Mouse (Mus musculus) leukemia stem cell, adult 10-12 weeks (primary cell): ENCODE results near the gene Txndc9. TPM values are rescaled to one million over a fixed set of nuclear protein-coding genes. Genes with fewer than 3 reads are reported as not detected.

Source experiments
- polyA plus RNA-seq: library from polyadenylated mRNA; stranded (reverse); fragments of >175 nt; gene quantifications from 2 replicates; pipeline ENCODE4 v1.2.3, GENCODE M21; 2012; ENCODE audit warnings: low replicate concordance

Txndc9 gene
- polyA plus RNA-seq = 0.23 and 2.7 TPM in 2 replicates

GRCm38 (mm10) chr1:37997867-37998266, at the start of gene Txndc9, which contains the start of gene Eif5b:
Txndc9 (minus strand) TSS chr1:37997893.
Eif5b (plus strand) TSS chr1:37998010.

DNA sequence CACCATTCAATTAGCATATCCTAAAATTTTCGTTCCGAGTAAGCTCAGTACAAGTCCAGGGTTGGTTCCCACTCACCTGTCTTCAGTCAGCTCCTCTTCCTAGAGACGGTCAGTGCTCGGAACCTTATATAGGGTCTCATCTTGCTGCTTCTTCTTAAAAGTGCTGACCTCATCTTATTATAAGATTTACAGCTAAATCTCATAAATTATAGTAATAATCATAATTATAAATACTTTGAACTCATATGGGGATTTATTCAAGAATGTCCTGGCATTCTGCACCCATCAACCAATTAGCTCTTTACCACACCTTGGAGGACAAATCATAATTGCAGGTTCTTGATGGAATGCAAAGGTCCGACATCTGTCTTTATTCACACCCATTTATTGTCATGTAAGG, 40.0 kb downstream of the Txndc9 start, which contains the start of gene Lyg1:
Gene Lyg1 (minus strand): TSS at position 101 of the 400 bp plus-strand sequence.

Other genes with a start within 250 kb of the Txndc9 start
- 0.06 and 0.26 TPM in 2 replicates for gene Tsga10, start 131.5 kb downstream of the Txndc9 start, polyA plus RNA-seq
- gene Lipt1, start 126.2 kb downstream of the Txndc9 start, polyA plus RNA-seq = 0.19 and 0.24 TPM in 2 replicates
- gene Mitd1, start 107.5 kb downstream of the Txndc9 start, polyA plus RNA-seq = 0.54 and 3.8 TPM in 2 replicates
- 4.0 and 47.8 TPM in 2 replicates for gene Mrpl30, start 107.4 kb downstream of the Txndc9 start, polyA plus RNA-seq
- not detected in 2 replicates for gene Lyg2, start 81.4 kb downstream of the Txndc9 start, polyA plus RNA-seq
- gene Lyg1, start 40.1 kb downstream of the Txndc9 start, polyA plus RNA-seq = not detected in 2 replicates
- 10.5 and 12.8 TPM in 2 replicates for gene Eif5b, start 117 bp upstream of the Txndc9 start, polyA plus RNA-seq
- gene Rev1, start 131.9 kb upstream of the Txndc9 start, polyA plus RNA-seq = 12.4 and 13.2 TPM in 2 replicates